Mouse (Mus musculus) liver, postnatal 0 days (tissue): Measurements from ENCODE around the gene Lars2.

ENCODE experiments used
- CTCF ChIP-seq: sonication (generic); IDR thresholded peaks from 2 replicates; pipeline ENCODE4 v1.5.1; 2016; ENCODE audit warnings: antibody characterized with exemption, low read depth
- EP300 ChIP-seq: IDR thresholded peaks from 2 replicates; pipeline ENCODE4 v1.6.1; 2016; ENCODE audit warnings: antibody characterized with exemption, low read depth, mild to moderate bottlenecking

DNA sequence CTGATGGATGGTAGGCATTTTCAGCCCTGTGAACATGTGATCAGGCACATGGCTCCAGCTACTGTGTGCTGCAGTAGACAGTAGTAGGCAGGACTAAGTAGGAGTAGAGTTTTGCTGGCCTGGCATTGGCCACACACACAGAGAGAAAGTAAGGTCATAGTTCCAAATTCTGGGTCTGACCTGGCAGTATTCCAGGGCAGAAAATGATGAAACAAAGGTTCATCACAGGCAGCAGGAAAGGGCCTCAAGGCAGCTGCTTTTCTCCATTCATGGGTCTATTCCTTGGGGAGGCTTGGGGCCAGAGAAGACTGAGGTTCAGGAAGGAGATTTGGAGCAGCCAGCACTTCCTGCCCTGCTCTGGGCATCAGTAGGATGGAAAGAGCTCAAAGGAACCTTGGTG lies 106.7 kb downstream of the Lars2 start:
- no peak; the same call in 1 of the 2 replicates for TF ChIP-seq EP300
- no peak for TF ChIP-seq CTCF
